Mouse (Mus musculus): ENCODE measurements at regions not wholly inside any gene's neighbourhood (a gene's known extent, or its start where the extent isn't known, plus 50 kb on each side); places are given as distances from the start of the nearest gene placed in this dataset.

- ATAC-seq (replicated peaks; ENCODE audit: insufficient number of reproducible peaks, low FRiP score, low TSS enrichment, low read depth): no peak
- H3K27ac ChIP-seq (replicated peaks; ENCODE audit: low read depth, low read length): no peak overlapping the region
- 82% methylated on average over 1 of the region's 1 CpGs for WGBS
- H3K9me3 ChIP-seq (replicated peaks; ENCODE audit: control insufficient read depth, low read length): no peaks in the 10 kb centered on the region
- no peaks in the 10 kb centered on the region for H3K4me1 ChIP-seq (ENCODE audit: control insufficient read depth, insufficient read depth, low read length)
- no peak for DNase-seq (ENCODE audit: low spot score)
- no peak overlapping the region for H3K9ac ChIP-seq (replicated peaks; ENCODE audit: low read length)
- H3K27me3 ChIP-seq (ENCODE audit: control insufficient read depth, insufficient read depth, low read length): no peaks in the 10 kb centered on the region
- no peak overlapping the region for H3K4me3 ChIP-seq (ENCODE audit: low read depth, low read length)
- no peaks in the 10 kb centered on the region for H3K36me3 ChIP-seq (replicated peaks; ENCODE audit: control insufficient read depth, insufficient read depth, low read depth, low read length)
- H3K4me2 ChIP-seq (ENCODE audit: low read depth, low read length): no peak overlapping the region
Measured at GRCm38 (mm10) chr14:36819826-36820225, 148.8 kb downstream of the Ccser2 start.

- DNase-seq (ENCODE audit: low spot score) (no peak), ATAC-seq (replicated peaks; ENCODE audit: insufficient number of reproducible peaks, low FRiP score, low TSS enrichment, low read depth) (no peak)
- H3K36me3 ChIP-seq (replicated peaks; ENCODE audit: control insufficient read depth, insufficient read depth, low read depth, low read length): no peaks in the 10 kb centered on the region
- H3K9ac ChIP-seq (replicated peaks; ENCODE audit: low read length): no peak overlapping the region
- no peaks in the 10 kb centered on the region for H3K4me1 ChIP-seq (ENCODE audit: control insufficient read depth, insufficient read depth, low read length)
- no peaks in the 10 kb centered on the region for H3K9me3 ChIP-seq (replicated peaks; ENCODE audit: control insufficient read depth, low read length)
- no peaks in the 10 kb centered on the region for H3K27me3 ChIP-seq (ENCODE audit: control insufficient read depth, insufficient read depth, low read length)
- H3K4me3 ChIP-seq (ENCODE audit: low read depth, low read length): no peak overlapping the region
- WGBS: 84% methylated on average over 2 of the region's 3 CpGs
- H3K4me2 ChIP-seq (ENCODE audit: low read depth, low read length): no peak overlapping the region
- H3K27ac ChIP-seq (replicated peaks; ENCODE audit: low read depth, low read length): no peak overlapping the region
Measured at GRCm38 (mm10) chr14:36802418-36802817, 166.2 kb downstream of the Ccser2 start.

GRCm38 (mm10) chr14:36799820-36800219 is 168.8 kb downstream of the Ccser2 start:
- no peaks in the 10 kb centered on the region for H3K36me3 ChIP-seq (replicated peaks; ENCODE audit: control insufficient read depth, insufficient read depth, low read depth, low read length)
- DNase-seq (ENCODE audit: low spot score) (no peak), ATAC-seq (replicated peaks; ENCODE audit: insufficient number of reproducible peaks, low FRiP score, low TSS enrichment, low read depth) (no peak)
- WGBS: 85% methylated on average over 1 of the region's 1 CpGs
- H3K9me3 ChIP-seq (replicated peaks; ENCODE audit: control insufficient read depth, low read length): no peaks in the 10 kb centered on the region
- H3K27ac ChIP-seq (replicated peaks; ENCODE audit: low read depth, low read length): no peak overlapping the region
- no peak overlapping the region for H3K4me2 ChIP-seq (ENCODE audit: low read depth, low read length)
- no peaks in the 10 kb centered on the region for H3K4me1 ChIP-seq (ENCODE audit: control insufficient read depth, insufficient read depth, low read length)
- no peak overlapping the region for H3K4me3 ChIP-seq (ENCODE audit: low read depth, low read length)
- no peaks in the 10 kb centered on the region for H3K27me3 ChIP-seq (ENCODE audit: control insufficient read depth, insufficient read depth, low read length)
- no peak overlapping the region for H3K9ac ChIP-seq (replicated peaks; ENCODE audit: low read length)

GRCm38 (mm10) chr14:36781882-36782281 is 186.7 kb downstream of the Ccser2 start:
- DNase-seq (ENCODE audit: low spot score): no peak
- ATAC-seq (replicated peaks; ENCODE audit: insufficient number of reproducible peaks, low FRiP score, low TSS enrichment, low read depth): no peak
- 93% methylated on average over 2 of the region's 2 CpGs for WGBS

GRCm38 (mm10) chr14:36778956-36779355 is 189.6 kb downstream of the Ccser2 start:
- WGBS: 72% methylated on average over 1 of the region's 1 CpGs

More at GRCm38 (mm10) chr14:36781882-36782281, 186.7 kb downstream of the Ccser2 start:
- H3K27me3 ChIP-seq (ENCODE audit: control insufficient read depth, insufficient read depth, low read length): no peaks in the 10 kb centered on the region
- no peaks in the 10 kb centered on the region for H3K4me1 ChIP-seq (ENCODE audit: control insufficient read depth, insufficient read depth, low read length)
- H3K27ac ChIP-seq (replicated peaks; ENCODE audit: low read depth, low read length): no peak overlapping the region
- H3K9ac ChIP-seq (replicated peaks; ENCODE audit: low read length): no peak overlapping the region
- H3K4me2 ChIP-seq (ENCODE audit: low read depth, low read length): no peak overlapping the region
- H3K36me3 ChIP-seq (replicated peaks; ENCODE audit: control insufficient read depth, insufficient read depth, low read depth, low read length): no peaks in the 10 kb centered on the region
- H3K4me3 ChIP-seq (ENCODE audit: low read depth, low read length): no peak overlapping the region
- no peaks in the 10 kb centered on the region for H3K9me3 ChIP-seq (replicated peaks; ENCODE audit: control insufficient read depth, low read length)

GRCm38 (mm10) chr14:36774349-36774748 is 194.2 kb downstream of the Ccser2 start:
- no peak overlapping the region for H3K4me3 ChIP-seq (ENCODE audit: low read depth, low read length)
- H3K27me3 ChIP-seq (ENCODE audit: control insufficient read depth, insufficient read depth, low read length): no peaks in the 10 kb centered on the region
- no peaks in the 10 kb centered on the region for H3K4me1 ChIP-seq (ENCODE audit: control insufficient read depth, insufficient read depth, low read length)
- DNase-seq (ENCODE audit: low spot score): no peak
- no peaks in the 10 kb centered on the region for H3K36me3 ChIP-seq (replicated peaks; ENCODE audit: control insufficient read depth, insufficient read depth, low read depth, low read length)
- no peak overlapping the region for H3K4me2 ChIP-seq (ENCODE audit: low read depth, low read length)
- ATAC-seq (replicated peaks; ENCODE audit: insufficient number of reproducible peaks, low FRiP score, low TSS enrichment, low read depth): no peak
- no peaks in the 10 kb centered on the region for H3K9me3 ChIP-seq (replicated peaks; ENCODE audit: control insufficient read depth, low read length)
- no peak overlapping the region for H3K9ac ChIP-seq (replicated peaks; ENCODE audit: low read length)
- H3K27ac ChIP-seq (replicated peaks; ENCODE audit: low read depth, low read length): no peak overlapping the region
- WGBS: 75% methylated on average over 3 of the region's 3 CpGs

More at GRCm38 (mm10) chr14:36778956-36779355, 189.6 kb downstream of the Ccser2 start:
- Histone ChIP-seq H3K27ac (replicated peaks; ENCODE audit: low read depth, low read length) (no peak overlapping the region), H3K4me3 (ENCODE audit: low read depth, low read length) (no peak overlapping the region), H3K9me3 (replicated peaks; ENCODE audit: control insufficient read depth, low read length) (no peaks in the 10 kb centered on the region), H3K9ac (replicated peaks; ENCODE audit: low read length) (no peak overlapping the region), H3K27me3 (ENCODE audit: control insufficient read depth, insufficient read depth, low read length) (no peaks in the 10 kb centered on the region), H3K4me1 (ENCODE audit: control insufficient read depth, insufficient read depth, low read length) (no peaks in the 10 kb centered on the region), H3K36me3 (replicated peaks; ENCODE audit: control insufficient read depth, insufficient read depth, low read depth, low read length) (no peaks in the 10 kb centered on the region), H3K4me2 (ENCODE audit: low read depth, low read length) (no peak overlapping the region)
- ATAC-seq (replicated peaks; ENCODE audit: insufficient number of reproducible peaks, low FRiP score, low TSS enrichment, low read depth): no peak
- DNase-seq (ENCODE audit: low spot score): peak; percentile 9

- no peak overlapping the region for H3K4me3 ChIP-seq (ENCODE audit: low read depth, low read length)
- ATAC-seq (replicated peaks; ENCODE audit: insufficient number of reproducible peaks, low FRiP score, low TSS enrichment, low read depth): no peak
- H3K9me3 ChIP-seq (replicated peaks; ENCODE audit: control insufficient read depth, low read length): no peaks in the 10 kb centered on the region
- no peak overlapping the region for H3K27ac ChIP-seq (replicated peaks; ENCODE audit: low read depth, low read length)
- no peaks in the 10 kb centered on the region for H3K36me3 ChIP-seq (replicated peaks; ENCODE audit: control insufficient read depth, insufficient read depth, low read depth, low read length)
- no peak for DNase-seq (ENCODE audit: low spot score)
- H3K9ac ChIP-seq (replicated peaks; ENCODE audit: low read length): no peak overlapping the region
- H3K4me2 ChIP-seq (ENCODE audit: low read depth, low read length): no peak overlapping the region
- no peaks in the 10 kb centered on the region for H3K27me3 ChIP-seq (ENCODE audit: control insufficient read depth, insufficient read depth, low read length)
- no peaks in the 10 kb centered on the region for H3K4me1 ChIP-seq (ENCODE audit: control insufficient read depth, insufficient read depth, low read length)
- 81% methylated on average over 4 of the region's 4 CpGs for WGBS
Measured at GRCm38 (mm10) chr14:36764377-36764776, 204.2 kb downstream of the Ccser2 start.

GRCm38 (mm10) chr14:36756056-36756455 is 212.5 kb downstream of the Ccser2 start:
- no peaks in the 10 kb centered on the region for H3K4me1 ChIP-seq (ENCODE audit: control insufficient read depth, insufficient read depth, low read length)
- DNase-seq (ENCODE audit: low spot score) (no peak), ATAC-seq (replicated peaks; ENCODE audit: insufficient number of reproducible peaks, low FRiP score, low TSS enrichment, low read depth) (no peak)
- H3K27ac ChIP-seq (replicated peaks; ENCODE audit: low read depth, low read length): no peak overlapping the region
- no peaks in the 10 kb centered on the region for H3K27me3 ChIP-seq (ENCODE audit: control insufficient read depth, insufficient read depth, low read length)
- no peak overlapping the region for H3K9ac ChIP-seq (replicated peaks; ENCODE audit: low read length)
- no peak overlapping the region for H3K4me2 ChIP-seq (ENCODE audit: low read depth, low read length)
- WGBS: 77% methylated on average over 6 of the region's 6 CpGs
- no peak overlapping the region for H3K4me3 ChIP-seq (ENCODE audit: low read depth, low read length)
- H3K9me3 ChIP-seq (replicated peaks; ENCODE audit: control insufficient read depth, low read length): no peaks in the 10 kb centered on the region
- H3K36me3 ChIP-seq (replicated peaks; ENCODE audit: control insufficient read depth, insufficient read depth, low read depth, low read length): no peaks in the 10 kb centered on the region
